ENCODE assay signal across 15 mouse cellular contexts in genomic region chr19:56263696-56264095, GRCm38 (mm10). TPM values are rescaled to one million over a fixed set of nuclear protein-coding genes. Genes with fewer than 3 reads are reported as not detected.
DNase-seq lines count a peak whose midpoint lies in the region; ATAC-seq and TF ChIP-seq lines count a peak whose summit lies in the region.
"Had no signal": no experiment of that assay in that cellular context is flagged by ENCODE, and none has a peak within 500 bp of the region (broad histone marks: within the 10 kb centered on the region; RNA-seq: fewer than 3 reads in every experiment).

No protein-coding gene starts in this region.

- no peaks in the 10 kb centered on the region for H3K27me3 ChIP-seq in embryonic facial prominence, embryonic 12.5 days
- no peaks in the 10 kb centered on the region for H3K27me3 ChIP-seq in embryonic facial prominence, embryonic 10.5 days (replicated peaks; ENCODE audit: low read depth, poor library complexity, severe bottlenecking)
- H3K27me3 ChIP-seq in lung, embryonic 14.5 days (ENCODE audit: insufficient read depth, low read length): no peaks in the 10 kb centered on the region
- no peaks in the 10 kb centered on the region for H3K27me3 ChIP-seq in kidney, embryonic 16.5 days (ENCODE audit: insufficient read depth, low read length)
- H3K27me3 ChIP-seq: forebrain, embryonic 15.5 days; hindbrain, embryonic 15.5 days; limb, embryonic 15.5 days had no signal

- WGBS in embryonic facial prominence, embryonic 12.5 days: 81% methylated on average over 14 of the region's 14 CpGs
- WGBS in embryonic facial prominence, embryonic 10.5 days: 85% methylated on average over 14 of the region's 14 CpGs
- WGBS in lung, embryonic 14.5 days: 77% methylated on average over 14 of the region's 14 CpGs
- 77% methylated on average over 14 of the region's 14 CpGs for WGBS in kidney, embryonic 16.5 days

- no peak overlapping the region for H3K4me3 ChIP-seq in embryonic facial prominence, embryonic 12.5 days
- no peak overlapping the region for H3K4me3 ChIP-seq in embryonic facial prominence, embryonic 10.5 days
- H3K4me3 ChIP-seq in lung, embryonic 14.5 days (ENCODE audit: low read depth, low read length): no peak overlapping the region
- H3K4me3 ChIP-seq in kidney, embryonic 16.5 days (ENCODE audit: low read length): no peak overlapping the region
- H3K4me3 ChIP-seq: embryonic facial prominence, embryonic 13.5 days; forebrain, embryonic 15.5 days; hindbrain, embryonic 15.5 days; limb, embryonic 15.5 days; myocyte had no signal

- no peaks in the 10 kb centered on the region for H3K9me3 ChIP-seq in embryonic facial prominence, embryonic 12.5 days
- no peaks in the 10 kb centered on the region for H3K9me3 ChIP-seq in embryonic facial prominence, embryonic 10.5 days
- H3K9me3 ChIP-seq in lung, embryonic 14.5 days (ENCODE audit: low read depth, low read length): no peaks in the 10 kb centered on the region
- H3K9me3 ChIP-seq in kidney, embryonic 16.5 days (ENCODE audit: low read length): no peaks in the 10 kb centered on the region
- H3K9me3 ChIP-seq: embryonic facial prominence, embryonic 13.5 days; forebrain, embryonic 15.5 days; hindbrain, embryonic 15.5 days; limb, embryonic 15.5 days had no signal

- H3K4me2 ChIP-seq in embryonic facial prominence, embryonic 12.5 days (replicated peaks): no peak overlapping the region
- no peak overlapping the region for H3K4me2 ChIP-seq in lung, embryonic 14.5 days
- no peak overlapping the region for H3K4me2 ChIP-seq in kidney, embryonic 16.5 days (replicated peaks; ENCODE audit: low read depth, low read length)
- H3K4me2 ChIP-seq: embryonic facial prominence, embryonic 13.5 days; forebrain, embryonic 15.5 days; hindbrain, embryonic 15.5 days; limb, embryonic 15.5 days had no signal

- TF ChIP-seq CTCF in lung, embryonic 14.5 days (IDR thresholded peaks at IDR 0.05; ENCODE audit: low read depth): no peak; the same call in 1 of the 2 replicates

- H3K4me1 ChIP-seq in embryonic facial prominence, embryonic 12.5 days: no peaks in the 10 kb centered on the region
- peaks cover 31% of the 10 kb centered on the region for H3K4me1 ChIP-seq in embryonic facial prominence, embryonic 10.5 days
- no peaks in the 10 kb centered on the region for H3K4me1 ChIP-seq in lung, embryonic 14.5 days (ENCODE audit: insufficient read depth)
- H3K4me1 ChIP-seq in kidney, embryonic 16.5 days (ENCODE audit: insufficient read depth, low read length): peaks cover 11% of the 10 kb centered on the region; the same call in 1 of the 2 replicates
- H3K4me1 ChIP-seq: embryonic facial prominence, embryonic 13.5 days; forebrain, embryonic 15.5 days; hindbrain, embryonic 15.5 days; limb, embryonic 15.5 days had no signal

- H3K27ac ChIP-seq in embryonic facial prominence, embryonic 12.5 days: no peak overlapping the region
- H3K27ac ChIP-seq in embryonic facial prominence, embryonic 10.5 days (replicated peaks): no peak overlapping the region; the same call in 1 of the 2 replicates
- peak overlapping the region; percentile 24; the same call in 1 of the 2 replicates for H3K27ac ChIP-seq in lung, embryonic 14.5 days (ENCODE audit: low read depth)
- H3K27ac ChIP-seq in kidney, embryonic 16.5 days (ENCODE audit: low read length): peak overlapping the region; percentile 75
- H3K27ac ChIP-seq: embryonic facial prominence, embryonic 13.5 days; forebrain, embryonic 15.5 days; hindbrain, embryonic 15.5 days; limb, embryonic 15.5 days had no signal

- no peaks in the 10 kb centered on the region for H3K36me3 ChIP-seq in embryonic facial prominence, embryonic 12.5 days
- no peaks in the 10 kb centered on the region for H3K36me3 ChIP-seq in embryonic facial prominence, embryonic 10.5 days (replicated peaks)
- no peaks in the 10 kb centered on the region for H3K36me3 ChIP-seq in lung, embryonic 14.5 days (ENCODE audit: insufficient read depth)
- H3K36me3 ChIP-seq in kidney, embryonic 16.5 days (ENCODE audit: insufficient read depth, low read length): no peaks in the 10 kb centered on the region
- H3K36me3 ChIP-seq: embryonic facial prominence, embryonic 13.5 days; forebrain, embryonic 15.5 days; hindbrain, embryonic 15.5 days; limb, embryonic 15.5 days had no signal

- DNase-seq in embryonic facial prominence, embryonic 10.5 days (ENCODE audit: low spot score): no peak
- no peak for DNase-seq in lung, embryonic 14.5 days
- no peak for DNase-seq in lung, adult 18-20 months
- DNase-seq in ES-CJ7 (ENCODE audit: low read depth, low spot score): peak; percentile 28
- no peak for DNase-seq in natural killer cell, adult 2 months (ENCODE audit: low spot score in 2 of 2)
- DNase-seq in neural tube, embryonic 10.5 days (ENCODE audit: extremely low spot score, low spot score): no peak
- DNase-seq: cerebellum, adult 8-10 months; gastrocnemius, postnatal 10 days had no signal

- no peak overlapping the region for H3K9ac ChIP-seq in embryonic facial prominence, embryonic 12.5 days
- H3K9ac ChIP-seq in lung, embryonic 14.5 days: no peak overlapping the region
- no peak overlapping the region for H3K9ac ChIP-seq in kidney, embryonic 16.5 days (replicated peaks; ENCODE audit: low read length)
- H3K9ac ChIP-seq: embryonic facial prominence, embryonic 13.5 days; forebrain, embryonic 15.5 days; hindbrain, embryonic 15.5 days; limb, embryonic 15.5 days had no signal

- 0 out of 2 replicates have a peak, but pooled peaks have one; percentile 29 for ATAC-seq in embryonic facial prominence, embryonic 12.5 days (ENCODE audit: insufficient number of reproducible peaks, insufficient read depth, low FRiP score, low TSS enrichment)
- no peak for ATAC-seq in lung, embryonic 14.5 days (ENCODE audit: insufficient read depth)
- no peak; the same call in 1 of the 2 replicates for ATAC-seq in kidney, embryonic 16.5 days (ENCODE audit: low FRiP score, low TSS enrichment)
- ATAC-seq: forebrain, embryonic 15.5 days had no signal

RNA-seq across cellular contexts. Expression of gene Habp2, which starts 23.2 kb away (rescaled TPM):
- 0.09 TPM in 1 of 2 replicates, not detected in the other for polyA plus RNA-seq in embryonic facial prominence, embryonic 12.5 days (2016; fragmentation: Nextera tagmentation; extraction: Ambion mirVana)
- not detected in 2 replicates for polyA plus RNA-seq in embryonic facial prominence, embryonic 10.5 days (2016; fragmentation: Nextera tagmentation; extraction: Ambion mirVana)
- polyA plus RNA-seq in lung, embryonic 14.5 days (2014; fragmentation: Nextera tagmentation; extraction: Ambion mirVana): 2.8 and 3.1 TPM in 2 replicates
- 46.3 and 50.5 TPM in 2 replicates for polyA plus RNA-seq in kidney, embryonic 16.5 days (2015; fragmentation: Nextera tagmentation; extraction: Ambion mirVana)
- polyA plus RNA-seq: embryonic facial prominence, embryonic 13.5 days; forebrain, embryonic 15.5 days had no signal

Comparison
In these comparisons a context has a peak if more than half of its experiments do, and no peak if none do; other contexts are left out.
1. H3K27ac ChIP-seq: peak in lung, embryonic 14.5 days (single experiment) and kidney, embryonic 16.5 days (single experiment); none in embryonic facial prominence, embryonic 12.5 days (single experiment) and embryonic facial prominence, embryonic 10.5 days (single experiment).
2. RNA of gene Habp2, which starts 23.2 kb away (polyA plus RNA-seq): 46.3 to 50.5 TPM in kidney, embryonic 16.5 days; 2.8 to 3.1 TPM in lung, embryonic 14.5 days, 0.09 TPM in embryonic facial prominence, embryonic 12.5 days and not detected in embryonic facial prominence, embryonic 10.5 days; every median in the first group is over 10 times any median in the second.